Mouse (Mus musculus) forebrain, postnatal 0 days (tissue): Measurements from ENCODE around the gene Gm9008. TPM values are rescaled to one million over a fixed set of nuclear protein-coding genes. Genes with fewer than 3 reads are reported as not detected.
"Not testable (repeated sequence)": the region's sequence is repeated elsewhere in the genome, so short reads cannot be mapped to it uniquely, and the experiment has no call there.

Experiments
- ATAC-seq: fragments of 200-750 bp; cut with Nextera tagmentation; 2 replicates; pipeline ENCODE4 v1.8.0; 2017; ENCODE audit warnings: mild to moderate bottlenecking, moderate library complexity
- DNase-seq: peaks from one replicate; pipeline ENCODE4 v3.0.0-alpha.2; 2015
- H3K27ac ChIP-seq: fragments of 300-500 bp; sonication (generic); 2 replicates; pipeline ENCODE4 v1.5.1; 2014; ENCODE audit warnings: low read depth, mild to moderate bottlenecking, antibody characterized with exemption, low read length, moderate library complexity, mixed read lengths
- H3K27me3 ChIP-seq: fragments of 300-500 bp; sonication (generic); 2 replicates; pipeline ENCODE4 v1.6.1; 2014; ENCODE audit warnings: mild to moderate bottlenecking, low read length, mixed read lengths; ENCODE audit not compliant: insufficient read depth
- H3K36me3 ChIP-seq: fragments of 300-500 bp; sonication (generic); 2 replicates; pipeline ENCODE4 v1.6.1; 2014; ENCODE audit warnings: mild to moderate bottlenecking, moderate library complexity; ENCODE audit not compliant: insufficient read depth
- H3K4me1 ChIP-seq: fragments of 300-500 bp; sonication (generic); 2 replicates; pipeline ENCODE4 v1.6.1; 2014; ENCODE audit warnings: antibody characterized with exemption; ENCODE audit not compliant: insufficient read depth
- H3K4me2 ChIP-seq: fragments of 300-500 bp; sonication (generic); 2 replicates; pipeline ENCODE4 v1.6.1; 2014; ENCODE audit warnings: low read depth, mild to moderate bottlenecking, moderate library complexity
- H3K4me3 ChIP-seq: fragments of 300-500 bp; sonication (generic); 2 replicates; pipeline ENCODE4 v1.5.1; 2014; ENCODE audit warnings: low read depth, low read length, mixed read lengths
- H3K9ac ChIP-seq: fragments of 300-500 bp; sonication (generic); 2 replicates; pipeline ENCODE4 v1.6.1; 2014; ENCODE audit warnings: mild to moderate bottlenecking
- H3K9me3 ChIP-seq: fragments of 300-500 bp; sonication (generic); 2 replicates; pipeline ENCODE4 v1.6.1; 2016; ENCODE audit warnings: low read length
- CTCF ChIP-seq: sonication (generic); IDR thresholded peaks from 2 replicates; pipeline ENCODE4 v1.5.1; 2016; ENCODE audit warnings: antibody characterized with exemption, control low read depth, low read depth
- WGBS: fragments of 180-500 bp; shearing (Covaris S2); extraction: QIAGEN DNeasy Blood & Tissue Kit; methylation state at CpG from one replicate; pipeline ENCODE4 v1.1.7; 2014; 5-methylcytosine and 5-hydroxymethylcytosine counted together
- polyA plus RNA-seq: library from polyadenylated mRNA; unstranded; fragments of >200 nt; fragmentation: Nextera tagmentation; extraction: Ambion mirVana; gene quantifications from 2 replicates; pipeline ENCODE4 v1.2.1, GENCODE M21; 2015
- total RNA-seq: library from RNA; depleted of rRNA; stranded (reverse); fragments of >200 nt; gene quantifications from 2 replicates; pipeline ENCODE4 v1.2.3, GENCODE M21; 2014; rRNA removed

The Gm9008 gene
- not detected in 2 replicates for total RNA-seq
- 0.28 and 0.34 TPM in 2 replicates for polyA plus RNA-seq

- not testable (repeated sequence) for H3K4me1 ChIP-seq, H3K27ac ChIP-seq, H3K4me3 ChIP-seq, H3K9me3 ChIP-seq, H3K9ac ChIP-seq, ATAC-seq, H3K36me3 ChIP-seq, H3K4me2 ChIP-seq, H3K27me3 ChIP-seq, DNase-seq
- WGBS = 96% methylated on average over 18 of the region's 22 CpGs
Measured at GRCm38 (mm10) chr6:76497054-76497835, at the start of gene Gm9008. Gene Gm9008, minus strand, starts transcription at chr6:76497784.

- DNase-seq = no peak
- no peak overlapping the region for H3K4me2 ChIP-seq
- no peaks in the 10 kb centered on the region for H3K36me3 ChIP-seq
- no peak overlapping the region for H3K27ac ChIP-seq
- H3K9me3 ChIP-seq = no peaks in the 10 kb centered on the region
- no peaks in the 10 kb centered on the region for H3K4me1 ChIP-seq
- 74% methylated on average over 4 of the region's 4 CpGs for WGBS
- ATAC-seq = no peak
- no peaks in the 10 kb centered on the region for H3K27me3 ChIP-seq
- H3K9ac ChIP-seq = no peak overlapping the region
- H3K4me3 ChIP-seq = no peak overlapping the region
- no peak for TF ChIP-seq CTCF
Measured at GRCm38 (mm10) chr6:76521975-76522641, 24.5 kb upstream of the Gm9008 start.

GRCm38 (mm10) chr6:76510200-76510599 is 12.6 kb upstream of the Gm9008 start:
- no peak overlapping the region for H3K27ac ChIP-seq
- no peak overlapping the region for H3K4me3 ChIP-seq
- no peak overlapping the region for H3K4me2 ChIP-seq
- H3K4me1 ChIP-seq = no peaks in the 10 kb centered on the region
- TF ChIP-seq CTCF = no peak
- H3K36me3 ChIP-seq = no peaks in the 10 kb centered on the region
- ATAC-seq (no peak), DNase-seq (no peak)
- no peaks in the 10 kb centered on the region for H3K9me3 ChIP-seq
- H3K27me3 ChIP-seq = no peaks in the 10 kb centered on the region
- no peak overlapping the region for H3K9ac ChIP-seq

- not testable (repeated sequence) for H3K9me3 ChIP-seq, ATAC-seq, H3K4me2 ChIP-seq, DNase-seq, H3K4me1 ChIP-seq, H3K9ac ChIP-seq, H3K27ac ChIP-seq, H3K4me3 ChIP-seq, H3K27me3 ChIP-seq, H3K36me3 ChIP-seq
- 95% methylated on average over 9 of the region's 12 CpGs for WGBS
Measured at GRCm38 (mm10) chr6:76496335-76496734, 1.2 kb downstream of the Gm9008 start.

- no peak for TF ChIP-seq CTCF
- ATAC-seq = peak; percentile 27; the same call in 1 of the 2 replicates
- peak; percentile 50 for DNase-seq
- Histone ChIP-seq H3K4me3 (no peak overlapping the region), H3K9me3 (no peaks in the 10 kb centered on the region), H3K4me2 (no peak overlapping the region), H3K4me1 (no peaks in the 10 kb centered on the region), H3K27ac (no peak overlapping the region), H3K9ac (no peak overlapping the region), H3K36me3 (no peaks in the 10 kb centered on the region), H3K27me3 (no peaks in the 10 kb centered on the region)
- WGBS = 9% methylated on average over 2 of the region's 2 CpGs
Measured at GRCm38 (mm10) chr6:76468194-76468593, 29.4 kb downstream of the Gm9008 start.
